Mouse (Mus musculus): ENCODE measurements at regions not wholly inside any gene's neighbourhood (a gene's known extent, or its start where the extent isn't known, plus 50 kb on each side); places are given as distances from the start of the nearest gene placed in this dataset.

GRCm38 (mm10) chr14:61810836-61811235 is 203.6 kb downstream of the Kcnrg start:
- no peak for DNase-seq (ENCODE audit: low read depth in 1 of 2, low spot score in 2 of 2)

DNA sequence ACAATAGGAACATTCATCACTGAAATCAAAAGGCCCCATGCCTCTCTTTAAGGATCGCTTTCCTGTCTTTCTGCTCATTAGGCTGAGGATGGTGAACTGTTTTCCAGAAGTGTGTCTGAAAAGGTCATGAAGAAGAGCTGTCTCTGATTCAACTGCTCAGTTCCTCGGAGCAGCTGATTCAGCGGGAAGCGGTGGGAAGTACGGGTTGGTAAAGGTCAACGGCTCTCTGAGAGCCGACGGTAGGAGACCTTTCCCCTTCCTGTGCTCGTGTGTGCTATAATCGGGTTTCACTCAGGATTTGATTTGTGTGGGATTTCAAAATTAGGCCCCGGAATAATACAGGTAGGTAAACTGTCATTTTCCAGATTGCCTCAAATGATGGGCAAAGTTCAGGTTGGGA is 210.5 kb downstream of the Kcnrg start:
- DNase-seq (ENCODE audit: low read depth in 1 of 2, low spot score in 2 of 2), result no peak

- no peak for DNase-seq (ENCODE audit: low read depth in 1 of 2, low spot score in 2 of 2)
Observed at GRCm38 (mm10) chr14:61818365-61818764, 211.1 kb downstream of the Kcnrg start.

- DNase-seq (ENCODE audit: low read depth in 1 of 2, low spot score in 2 of 2), result no peak
Observed at GRCm38 (mm10) chr14:61819251-61819650, 212.0 kb downstream of the Kcnrg start.

GRCm38 (mm10) chr14:61834291-61834936 is 227.2 kb downstream of the Kcnrg start:
- DNase-seq (ENCODE audit: low read depth in 1 of 2, low spot score in 2 of 2), result peak in 1 of 2 experiments; percentile 3

- DNase-seq (ENCODE audit: low read depth in 1 of 2, low spot score in 2 of 2), result no peak
Observed at GRCm38 (mm10) chr14:61835729-61836128, 228.5 kb downstream of the Kcnrg start.

GRCm38 (mm10) chr14:61836231-61836630 is 229.0 kb downstream of the Kcnrg start:
- DNase-seq (ENCODE audit: low read depth in 1 of 2, low spot score in 2 of 2), result peak in 1 of 2 experiments; percentile 7

- DNase-seq (ENCODE audit: low read depth in 1 of 2, low spot score in 2 of 2), result no peak
Observed at GRCm38 (mm10) chr14:61836965-61837364, 229.7 kb downstream of the Kcnrg start.

DNA sequence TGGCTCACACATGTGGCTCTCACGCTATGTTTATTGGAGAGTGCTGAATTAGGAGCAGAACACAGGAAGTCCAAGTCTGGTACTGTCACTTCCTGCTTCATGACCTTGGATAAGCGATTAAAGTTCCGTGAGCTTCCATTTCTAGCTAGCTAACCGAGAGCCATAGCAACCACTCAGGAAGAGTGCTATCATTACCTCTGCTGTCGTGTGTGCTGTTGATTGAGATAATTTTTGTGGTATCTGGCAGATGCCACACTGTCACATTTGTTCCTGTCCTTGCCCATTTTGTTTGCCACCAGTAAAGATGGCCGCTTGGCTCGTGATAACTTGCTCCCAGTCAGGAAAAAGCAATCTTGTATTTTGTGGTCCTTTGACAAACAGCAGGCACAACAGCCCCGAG is 230.6 kb downstream of the Kcnrg start:
- no peak for DNase-seq (ENCODE audit: low read depth in 1 of 2, low spot score in 2 of 2)

DNA sequence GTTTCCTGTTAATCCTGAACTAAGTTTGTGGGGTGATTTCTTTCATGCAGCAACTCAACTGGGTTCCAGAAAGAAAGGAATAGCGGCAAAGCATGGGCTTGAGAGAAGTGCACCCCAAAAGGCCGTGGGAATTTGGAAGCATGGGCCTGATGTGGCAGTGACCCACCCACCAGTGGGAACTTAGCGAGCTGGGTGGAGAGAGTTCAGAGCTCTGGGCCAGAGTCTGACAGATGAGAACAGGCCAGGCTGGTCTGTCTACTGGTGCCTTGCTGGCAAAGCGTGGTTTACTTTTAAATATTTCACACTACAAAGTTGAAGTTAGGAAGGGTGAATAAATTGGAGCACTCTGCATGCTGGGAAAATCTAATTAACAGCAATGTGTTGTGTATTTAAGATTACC is 235.2 kb downstream of the Kcnrg start:
- no peak for DNase-seq (ENCODE audit: low read depth in 1 of 2, low spot score in 2 of 2)

- DNase-seq (ENCODE audit: low read depth in 1 of 2, low spot score in 2 of 2), result no peak
Observed at GRCm38 (mm10) chr14:61846441-61846840, 239.2 kb downstream of the Kcnrg start.

GRCm38 (mm10) chr14:61850244-61850643 is 243.0 kb downstream of the Kcnrg start:
- DNase-seq (ENCODE audit: low read depth in 1 of 2, low spot score in 2 of 2), result no peak

- no peak for DNase-seq (ENCODE audit: low read depth in 1 of 2, low spot score in 2 of 2)
Observed at GRCm38 (mm10) chr14:61857616-61858015, 250.4 kb downstream of the Kcnrg start.

GRCm38 (mm10) chr14:61860688-61861087 is 253.4 kb downstream of the Kcnrg start:
- no peak for DNase-seq (ENCODE audit: low read depth in 1 of 2, low spot score in 2 of 2)

GRCm38 (mm10) chr14:61861357-61861958 is 254.2 kb downstream of the Kcnrg start:
- DNase-seq (ENCODE audit: low read depth in 1 of 2, low spot score in 2 of 2), result peak; percentile 50 to 71

- DNase-seq (ENCODE audit: low read depth in 1 of 2, low spot score in 2 of 2), result no peak
Observed at GRCm38 (mm10) chr14:61862931-61863330, 255.7 kb downstream of the Kcnrg start.

DNA sequence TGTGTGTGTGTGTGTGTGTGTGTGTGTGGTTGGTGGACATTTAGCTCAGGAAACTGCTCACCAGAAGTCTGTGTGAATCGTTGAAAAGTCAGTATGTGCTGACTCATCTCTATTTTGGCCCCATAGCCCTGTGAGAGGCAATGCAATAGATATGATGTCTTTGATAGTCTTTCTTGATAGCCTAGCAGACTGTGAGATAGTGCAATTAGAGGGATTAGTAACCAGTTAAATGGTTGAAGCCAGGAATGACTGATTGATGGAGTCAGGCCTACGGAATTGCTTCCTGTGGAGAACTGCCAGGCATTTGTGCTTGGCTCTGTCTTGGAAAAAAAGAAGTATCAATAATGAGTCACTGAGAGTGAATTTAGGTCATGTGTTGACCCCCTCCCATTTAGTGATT is 256.2 kb downstream of the Kcnrg start:
- no peak for DNase-seq (ENCODE audit: low read depth in 1 of 2, low spot score in 2 of 2)

DNA sequence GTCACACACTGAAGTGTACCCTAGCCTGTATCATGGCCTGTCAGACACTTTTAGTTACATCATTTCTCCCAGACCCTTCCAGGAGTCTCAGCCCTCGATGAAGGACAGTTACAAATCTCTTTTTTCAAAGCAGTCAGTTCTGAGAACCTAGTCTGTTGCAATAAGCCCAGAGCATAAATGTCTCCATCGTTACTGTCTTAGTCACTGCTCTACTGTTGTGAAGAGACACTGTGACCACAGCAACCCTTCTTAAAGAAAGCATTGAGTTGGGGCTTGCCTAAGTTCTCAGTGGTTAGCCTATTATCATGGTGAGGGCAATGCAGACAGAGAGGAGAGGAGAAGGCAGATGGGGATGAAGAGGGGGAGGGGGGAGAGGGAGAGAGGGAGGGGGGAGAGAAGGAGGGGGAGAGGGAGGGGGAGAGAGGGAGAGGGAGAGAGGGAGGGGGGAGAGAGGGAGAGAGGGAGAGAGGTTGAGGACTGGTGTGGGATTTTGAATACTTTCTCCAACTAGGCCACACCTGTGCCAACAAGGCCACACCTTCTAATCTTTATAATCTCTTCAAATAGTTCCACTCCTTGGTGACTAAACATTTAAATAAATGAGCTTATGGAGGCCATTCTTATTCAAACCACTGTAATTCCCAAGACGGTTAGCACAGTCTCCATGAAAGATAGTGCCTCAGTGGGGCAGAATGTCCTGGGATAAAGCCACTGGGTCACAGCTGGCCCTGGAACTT is 259.4 kb downstream of the Kcnrg start:
- peak in 1 of 2 experiments; percentile 40 for DNase-seq (ENCODE audit: low read depth in 1 of 2, low spot score in 2 of 2)

DNA sequence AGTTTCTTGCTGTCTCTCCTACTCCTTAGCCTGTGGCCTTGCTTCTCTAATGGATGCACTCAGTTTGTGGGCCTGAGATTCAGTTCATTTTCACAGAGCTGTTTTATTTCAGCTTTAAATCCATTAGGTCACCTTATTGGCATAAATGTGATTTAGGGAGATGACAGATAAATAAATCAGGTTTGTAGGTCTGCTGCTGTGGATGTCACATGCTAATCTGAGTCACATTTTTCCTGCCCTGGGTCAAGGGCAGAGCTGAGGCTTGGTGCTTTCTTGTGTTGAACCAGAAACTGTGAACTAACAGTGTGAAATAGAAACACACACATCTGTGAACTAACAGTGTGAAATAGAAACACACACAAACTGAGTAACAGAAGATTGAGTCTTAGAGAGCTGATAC is 266.9 kb downstream of the Kcnrg start:
- no peak for DNase-seq (ENCODE audit: low read depth in 1 of 2, low spot score in 2 of 2)

DNA sequence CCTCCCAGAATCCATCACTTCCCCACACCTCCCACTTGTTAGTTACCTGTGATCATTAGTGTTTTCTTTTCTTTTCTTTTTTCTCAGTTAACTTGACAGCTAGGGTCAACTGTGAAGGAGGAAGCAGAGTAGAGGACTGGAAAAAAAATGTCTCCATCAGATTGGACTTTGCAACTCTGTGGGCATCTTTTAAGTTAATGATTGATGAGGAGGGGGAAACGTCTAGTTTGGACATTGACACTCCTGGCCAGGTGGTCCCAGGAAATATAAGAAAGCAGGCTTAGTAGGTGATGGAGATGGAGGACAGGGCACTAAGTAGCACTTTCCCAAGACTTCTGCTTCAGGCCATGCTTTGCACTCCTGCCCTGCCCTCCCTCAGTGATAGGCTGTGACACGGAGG is 272.2 kb downstream of the Kcnrg start:
- no peak for DNase-seq (ENCODE audit: low read depth in 1 of 2, low spot score in 2 of 2)

- DNase-seq (ENCODE audit: low read depth in 1 of 2, low spot score in 2 of 2), result no peak
Observed at GRCm38 (mm10) chr14:61880514-61881259, 273.4 kb downstream of the Kcnrg start.

Data from monocyte, adult 2 months (primary cell).